Mouse (Mus musculus) kidney, postnatal 10 days (tissue): ENCODE data around the gene Bmpr2.
"Not testable (repeated sequence)": the region's sequence is repeated elsewhere in the genome, so short reads cannot be mapped to it uniquely, and the experiment has no call there.

Experiments used
- DNase-seq: peaks from one replicate; pipeline ENCODE4 v3.0.0; 2021; ENCODE audit warnings: mixed read lengths

Bmpr2 gene

DNA sequence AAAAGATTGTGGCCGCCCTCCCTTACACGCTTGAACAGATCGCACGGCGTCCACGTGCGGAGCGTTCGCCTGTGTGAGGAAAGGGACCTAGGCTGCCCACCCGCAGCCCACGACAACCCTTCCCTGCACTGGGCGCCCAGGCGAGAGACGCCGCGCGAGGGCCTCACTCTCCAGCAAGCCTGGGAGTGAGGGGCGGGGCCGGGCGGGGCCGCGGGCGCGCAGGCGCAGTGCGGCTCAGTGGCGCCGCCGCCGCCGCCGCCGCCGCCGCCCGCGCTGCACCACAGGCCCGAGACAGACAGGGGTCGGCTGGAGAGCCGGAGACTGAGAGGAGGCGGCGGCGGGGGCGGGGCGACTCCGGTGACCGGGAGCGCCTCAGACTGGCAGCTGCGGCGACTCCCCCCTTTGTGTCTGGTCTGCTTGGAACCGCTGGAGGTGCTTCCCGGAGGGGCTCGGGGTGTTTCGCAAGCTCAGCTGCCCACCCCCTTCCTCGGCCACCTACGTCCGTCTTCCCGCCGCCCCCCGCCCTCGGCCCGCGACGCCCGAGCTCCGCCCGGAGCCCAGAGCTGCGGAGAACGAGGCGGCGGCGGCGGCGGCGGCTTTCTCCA, at the start of gene Bmpr2:
Gene Bmpr2 (plus strand): TSS at position 237 of the 605 bp plus-strand sequence.
- peak; percentile 95 for DNase-seq

DNA sequence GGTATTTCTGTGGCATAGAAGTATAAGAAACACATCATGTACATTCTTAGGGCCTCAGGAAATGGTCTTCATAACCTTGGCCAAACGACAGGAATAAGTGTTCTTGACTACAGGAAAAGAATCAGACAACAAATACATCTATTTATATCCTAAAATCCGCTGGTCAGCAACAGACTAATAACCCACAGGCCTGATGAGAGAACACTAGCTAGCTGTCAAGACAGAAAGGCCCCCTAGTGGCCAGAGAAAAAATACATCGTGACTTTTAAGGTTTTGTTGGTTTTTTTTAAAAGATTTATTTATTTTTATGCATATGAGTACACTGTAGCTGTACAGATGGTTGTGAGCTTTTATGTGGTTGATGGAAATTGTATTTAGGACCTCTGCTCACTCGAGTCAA, 43.3 kb upstream of the Bmpr2 start:
- DNase-seq, result peak; percentile 51

- DNase-seq, result peak; percentile 42
These were observed 37.5 kb upstream of the Bmpr2 start for GRCm38 (mm10) chr1:59725661-59726060.

DNA sequence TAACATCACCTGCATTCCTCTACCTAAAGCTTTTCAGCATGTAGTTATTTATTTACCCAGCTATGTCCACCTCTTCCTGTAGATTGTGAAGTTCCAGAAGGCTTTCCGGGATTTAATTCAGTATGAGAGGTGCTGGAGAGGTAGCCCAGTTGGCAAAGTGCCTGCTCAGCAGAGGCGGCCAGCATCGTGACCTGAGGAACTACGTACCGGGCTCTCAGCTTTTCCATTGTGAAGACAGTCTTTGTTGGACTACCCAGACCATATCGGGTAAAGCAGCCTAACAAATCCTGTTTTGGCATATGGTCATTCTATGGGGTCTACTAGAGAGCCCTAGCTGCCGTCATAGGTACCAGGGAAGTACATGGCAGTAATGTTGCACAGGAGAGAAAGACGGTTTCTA, 33.1 kb upstream of the Bmpr2 start:
- peak; percentile 36 for DNase-seq

GRCm38 (mm10) chr1:59730737-59731136, 32.5 kb upstream of the Bmpr2 start:
- no peak for DNase-seq

DNA sequence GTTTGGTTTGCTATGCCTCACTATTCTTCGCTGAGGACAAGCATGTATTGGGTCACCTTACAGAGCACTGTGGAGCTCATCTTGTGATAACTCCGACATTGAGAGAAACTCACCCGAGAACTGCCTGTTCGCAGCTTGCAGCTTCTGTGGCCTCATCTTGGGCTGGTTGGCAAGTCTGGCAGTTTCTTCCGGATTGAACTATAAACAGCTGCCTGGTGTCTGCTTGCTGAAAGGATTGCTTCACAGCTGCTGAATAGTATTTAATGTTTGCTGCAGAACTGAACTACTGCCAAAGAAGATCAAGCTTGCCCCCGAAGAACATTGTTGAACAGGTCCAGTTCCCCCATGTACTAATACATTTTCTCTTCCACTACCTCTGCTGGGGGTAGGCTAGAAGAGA, 29.1 kb upstream of the Bmpr2 start:
- DNase-seq, result no peak

- no peak for DNase-seq
These were observed 24.3 kb upstream of the Bmpr2 start for GRCm38 (mm10) chr1:59738768-59739414.

- DNase-seq, result no peak
These were observed 23.4 kb upstream of the Bmpr2 start for GRCm38 (mm10) chr1:59739577-59740354.

GRCm38 (mm10) chr1:59749047-59749446, 14.2 kb upstream of the Bmpr2 start:
- no peak for DNase-seq

DNA sequence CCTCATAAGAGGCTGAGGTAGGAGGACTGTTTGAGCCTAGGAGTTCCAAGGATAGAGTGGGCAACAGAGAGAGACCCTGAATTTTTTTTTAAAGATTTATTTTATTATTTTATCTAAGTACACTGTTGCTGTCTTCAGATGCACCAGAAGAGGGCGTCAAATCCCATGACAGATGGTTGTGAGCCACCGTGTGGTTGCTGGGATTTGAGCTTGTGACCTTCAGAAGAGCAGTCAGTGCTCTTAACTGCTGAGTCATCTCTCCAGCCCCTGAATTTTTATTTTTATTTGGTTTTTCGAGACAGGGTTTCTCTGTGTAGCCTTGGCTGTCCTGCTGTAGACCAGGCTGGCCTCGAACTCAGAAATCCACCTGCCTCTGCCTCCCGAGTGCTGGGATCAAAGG, 13.5 kb upstream of the Bmpr2 start:
- not testable (repeated sequence) for DNase-seq

DNA sequence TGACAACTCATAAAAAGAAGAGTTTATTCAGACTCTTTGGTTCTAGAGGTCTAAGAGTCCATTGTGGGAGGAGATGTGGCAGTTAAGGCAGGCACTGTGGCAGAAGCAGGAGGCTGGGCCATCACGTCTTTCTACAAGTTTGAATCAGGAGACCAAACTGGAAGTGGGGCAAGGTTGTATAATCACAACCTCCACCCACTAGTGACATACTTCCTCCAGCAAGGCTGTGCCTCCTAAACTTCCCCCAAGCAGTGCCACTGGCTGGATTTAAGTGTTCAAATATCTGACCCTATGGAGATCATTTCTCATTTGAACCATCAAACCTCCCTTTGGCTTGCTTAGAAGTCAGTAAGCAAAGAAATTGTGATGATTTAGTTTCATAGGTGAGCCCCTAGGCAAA, 7.9 kb upstream of the Bmpr2 start:
- DNase-seq, result no peak

GRCm38 (mm10) chr1:59758325-59758724, 4.9 kb upstream of the Bmpr2 start:
- DNase-seq, result no peak

GRCm38 (mm10) chr1:59762208-59762607, 992 bp upstream of the Bmpr2 start:
- DNase-seq, result peak; percentile 54

DNA sequence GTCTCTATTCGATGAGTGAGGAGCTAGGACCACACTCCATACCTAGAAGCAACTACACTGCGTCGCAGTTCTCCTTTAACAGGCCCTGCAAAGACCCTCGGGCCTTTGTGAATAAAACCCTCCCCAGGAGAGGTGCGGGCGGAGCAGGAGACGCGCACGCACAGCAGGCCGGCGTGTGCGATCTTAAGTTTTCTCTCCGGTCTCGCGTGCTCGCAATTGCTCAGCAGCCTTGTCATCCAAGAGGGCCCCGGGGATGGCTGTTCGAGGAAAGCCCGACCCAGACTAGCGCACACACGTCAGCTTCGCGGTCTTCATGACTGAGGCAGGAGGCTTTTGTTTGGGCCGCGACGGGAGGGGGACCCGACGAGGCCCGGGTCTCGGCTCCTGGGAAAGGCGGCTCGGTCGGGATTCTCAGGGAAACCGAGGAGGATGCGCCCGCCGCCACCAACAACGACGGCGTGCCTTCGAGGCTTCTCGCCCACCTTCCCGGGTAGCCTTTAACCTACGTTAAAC, 493 bp upstream of the Bmpr2 start:
- peak; percentile 71 for DNase-seq

- DNase-seq, result peak; percentile 76
These were observed 616 bp downstream of the Bmpr2 start for GRCm38 (mm10) chr1:59763781-59764251.

- DNase-seq, result peak; percentile 63
These were observed 1.3 kb downstream of the Bmpr2 start for GRCm38 (mm10) chr1:59764407-59764971.

- no peak for DNase-seq
These were observed 2.1 kb downstream of the Bmpr2 start for GRCm38 (mm10) chr1:59765279-59765678.

DNA sequence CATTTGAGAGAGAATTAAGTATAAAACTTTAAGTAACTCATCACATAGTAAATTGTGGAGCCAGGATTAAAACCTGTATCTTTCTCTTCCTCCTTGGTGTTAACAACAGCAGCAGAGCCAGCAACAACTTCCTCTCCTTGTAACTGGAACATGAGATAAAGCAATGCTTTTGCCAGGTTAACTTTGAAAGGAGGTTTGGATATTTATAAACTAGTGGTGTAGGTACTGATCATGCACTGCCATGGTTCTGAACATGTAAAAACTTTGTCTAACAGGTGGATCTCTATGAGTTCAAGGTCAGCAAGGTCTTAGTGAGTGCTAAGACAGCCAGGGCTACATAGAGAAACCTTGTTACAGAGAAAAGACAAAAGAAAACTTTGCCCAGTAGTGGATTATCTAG, 3.4 kb downstream of the Bmpr2 start:
- no peak for DNase-seq

GRCm38 (mm10) chr1:59771871-59772270, 8.7 kb downstream of the Bmpr2 start:
- no peak for DNase-seq

- no peak for DNase-seq
These were observed 17.9 kb downstream of the Bmpr2 start for GRCm38 (mm10) chr1:59781080-59781479.

DNA sequence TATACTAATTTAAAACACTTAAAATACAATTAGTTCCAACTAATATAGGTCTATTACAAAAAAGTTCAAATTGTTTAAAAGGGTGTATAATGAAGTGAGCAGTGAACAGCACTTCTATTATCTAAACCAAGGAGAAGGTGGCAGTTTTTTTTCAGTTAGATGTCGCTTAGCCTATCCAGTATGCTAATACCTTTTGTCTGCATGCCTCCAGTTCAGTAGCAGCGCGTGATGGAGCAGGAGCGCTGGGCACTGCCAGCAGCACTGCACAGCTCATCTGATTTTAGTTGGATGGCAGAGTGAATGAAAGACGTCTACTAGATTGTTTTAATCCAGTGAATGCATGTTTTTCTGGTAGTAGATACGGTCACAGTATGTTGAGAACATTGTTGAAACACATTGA, 25.8 kb downstream of the Bmpr2 start:
- no peak for DNase-seq

GRCm38 (mm10) chr1:59789741-59790140, 26.5 kb downstream of the Bmpr2 start:
- DNase-seq, result peak; percentile 21

- peak; percentile 74 for DNase-seq
These were observed 32.1 kb downstream of the Bmpr2 start for GRCm38 (mm10) chr1:59795336-59795735.
